Mouse (Mus musculus): ENCODE measurements around the gene Gpr171.
"Not testable (repeated sequence)": the region's sequence is repeated elsewhere in the genome, so short reads cannot be mapped to it uniquely, and the experiment has no call there.

Gene Gpr171

GRCm38 (mm10) chr3:59101218-59101986, at the start of gene Gpr171:
TSS of gene Gpr171 (minus strand) at chr3:59101821.
- no peak for DNase-seq (ENCODE audit: low spot score in 2 of 2)

- DNase-seq (ENCODE audit: low spot score in 2 of 2), result no peak
Observed at GRCm38 (mm10) chr3:59150624-59151023, 49.0 kb upstream of the Gpr171 start.

GRCm38 (mm10) chr3:59149646-59150045, 48.0 kb upstream of the Gpr171 start:
- DNase-seq (ENCODE audit: low spot score in 2 of 2), result no peak

GRCm38 (mm10) chr3:59145194-59145593, 43.6 kb upstream of the Gpr171 start:
- no peak for DNase-seq (ENCODE audit: low spot score in 2 of 2)

GRCm38 (mm10) chr3:59141507-59142305, 40.1 kb upstream of the Gpr171 start:
- no peak for DNase-seq (ENCODE audit: low spot score in 2 of 2)

- not testable (repeated sequence) for DNase-seq (ENCODE audit: low spot score in 2 of 2)
Observed at GRCm38 (mm10) chr3:59140941-59141340, 39.3 kb upstream of the Gpr171 start.

- no peak for DNase-seq (ENCODE audit: low spot score in 2 of 2)
Observed at GRCm38 (mm10) chr3:59140115-59140514, 38.5 kb upstream of the Gpr171 start.

GRCm38 (mm10) chr3:59139651-59140051, 38.0 kb upstream of the Gpr171 start:
- DNase-seq (ENCODE audit: low spot score in 2 of 2), result no peak

- DNase-seq (ENCODE audit: low spot score in 2 of 2), result no peak
Observed at GRCm38 (mm10) chr3:59138946-59139468, 37.4 kb upstream of the Gpr171 start.

GRCm38 (mm10) chr3:59135911-59136653, 34.5 kb upstream of the Gpr171 start:
- DNase-seq (ENCODE audit: low spot score in 2 of 2), result no peak

- DNase-seq (ENCODE audit: low spot score in 2 of 2), result no peak
Observed at GRCm38 (mm10) chr3:59133189-59133588, 31.6 kb upstream of the Gpr171 start.

- no peak for DNase-seq (ENCODE audit: low spot score in 2 of 2)
Observed at GRCm38 (mm10) chr3:59131966-59132365, 30.3 kb upstream of the Gpr171 start.

GRCm38 (mm10) chr3:59131081-59131480, 29.5 kb upstream of the Gpr171 start:
- DNase-seq (ENCODE audit: low spot score in 2 of 2), result no peak

GRCm38 (mm10) chr3:59130431-59130830, 28.8 kb upstream of the Gpr171 start:
- DNase-seq (ENCODE audit: low spot score in 2 of 2), result no peak

GRCm38 (mm10) chr3:59129547-59129946, 27.9 kb upstream of the Gpr171 start:
- DNase-seq (ENCODE audit: low spot score in 2 of 2), result no peak

GRCm38 (mm10) chr3:59128681-59129080, 27.1 kb upstream of the Gpr171 start:
- no peak for DNase-seq (ENCODE audit: low spot score in 2 of 2)

GRCm38 (mm10) chr3:59125783-59126555, 24.3 kb upstream of the Gpr171 start:
- no peak for DNase-seq (ENCODE audit: low spot score in 2 of 2)

- DNase-seq (ENCODE audit: low spot score in 2 of 2), result no peak
Observed at GRCm38 (mm10) chr3:59125022-59125421, 23.4 kb upstream of the Gpr171 start.

GRCm38 (mm10) chr3:59121780-59122449, 20.3 kb upstream of the Gpr171 start:
- no peak for DNase-seq (ENCODE audit: low spot score in 2 of 2)

- DNase-seq (ENCODE audit: low spot score in 2 of 2), result no peak
Observed at GRCm38 (mm10) chr3:59121067-59121730, 19.6 kb upstream of the Gpr171 start.
